Mouse (Mus musculus) E14TG2a.4 (cell line): ENCODE data around the gene Elf3.

Experiments
- CTCF ChIP-seq: conservative IDR thresholded peaks from 2 replicates; pipeline ENCODE4 v1.5.1; 2014; ENCODE audit warnings: low read length
- NANOG ChIP-seq: IDR thresholded peaks from 2 replicates; pipeline ENCODE4 v1.6.1; 2014; ENCODE audit warnings: borderline replicate concordance, low read length, mixed read lengths

- TF ChIP-seq CTCF: no peak
- no peak for TF ChIP-seq NANOG
Measured at GRCm38 (mm10) chr1:135224147-135224546, 34.2 kb downstream of the Elf3 start.
